Mouse (Mus musculus) T-cell, adult 2 months (primary cell): Measurements from ENCODE around the gene Gm10644.
"Not testable (repeated sequence)": the region's sequence is repeated elsewhere in the genome, so short reads cannot be mapped to it uniquely, and the experiment has no call there.

Source experiments
- DNase-seq: peaks from one replicate; pipeline ENCODE4 v3.0.0; 2022; ENCODE audit warnings: low spot score

Gene Gm10644

DNA sequence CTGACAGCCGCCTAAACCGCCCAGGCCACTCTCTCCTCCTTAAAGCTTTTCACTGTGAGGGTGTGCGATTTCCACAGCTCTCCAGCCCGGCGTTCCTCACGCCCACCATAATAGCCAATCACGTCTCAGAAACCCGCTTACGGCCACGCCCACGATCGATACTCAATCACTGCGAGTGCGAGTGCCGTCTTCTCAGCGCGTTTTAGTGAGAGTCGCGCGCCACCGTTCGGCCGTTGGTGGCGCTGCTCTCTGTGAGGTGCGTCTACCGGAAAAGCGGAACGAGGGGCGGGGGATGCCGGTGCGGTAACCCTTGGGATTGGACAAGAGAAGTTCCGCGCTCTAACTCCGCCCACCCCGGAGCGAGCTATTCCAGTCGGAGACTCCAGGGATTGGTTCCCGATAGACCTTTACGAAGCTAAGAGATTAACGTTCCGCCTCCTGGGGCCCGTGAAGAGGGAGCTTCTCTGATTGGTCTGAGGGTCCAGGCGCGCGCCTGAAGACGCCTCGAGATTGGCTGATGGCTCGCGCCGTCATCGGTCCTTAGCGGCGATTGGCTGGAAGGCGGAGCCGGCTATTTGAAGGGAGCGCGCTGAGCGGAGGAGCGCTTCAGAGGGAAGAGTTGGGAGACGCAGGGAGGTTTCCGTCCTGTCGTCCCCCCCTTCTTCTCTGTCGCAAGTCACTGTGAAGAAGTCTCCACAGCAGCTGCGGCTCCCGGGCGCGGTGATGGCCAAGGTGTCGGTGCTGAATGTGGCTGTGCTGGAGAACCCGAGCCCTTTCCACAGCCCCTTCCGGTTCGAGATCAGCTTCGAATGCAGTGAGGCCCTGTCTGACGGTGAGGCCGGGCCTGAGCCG, at the start of gene Gm10644, which contains the start of gene Asf1b:
Gene Gm10644 (minus strand): TSS at position 100 of the 852 bp plus-strand sequence.
Gene Asf1b (plus strand): TSS at position 402 of the 852 bp plus-strand sequence.
- DNase-seq: peak; percentile 98

DNA sequence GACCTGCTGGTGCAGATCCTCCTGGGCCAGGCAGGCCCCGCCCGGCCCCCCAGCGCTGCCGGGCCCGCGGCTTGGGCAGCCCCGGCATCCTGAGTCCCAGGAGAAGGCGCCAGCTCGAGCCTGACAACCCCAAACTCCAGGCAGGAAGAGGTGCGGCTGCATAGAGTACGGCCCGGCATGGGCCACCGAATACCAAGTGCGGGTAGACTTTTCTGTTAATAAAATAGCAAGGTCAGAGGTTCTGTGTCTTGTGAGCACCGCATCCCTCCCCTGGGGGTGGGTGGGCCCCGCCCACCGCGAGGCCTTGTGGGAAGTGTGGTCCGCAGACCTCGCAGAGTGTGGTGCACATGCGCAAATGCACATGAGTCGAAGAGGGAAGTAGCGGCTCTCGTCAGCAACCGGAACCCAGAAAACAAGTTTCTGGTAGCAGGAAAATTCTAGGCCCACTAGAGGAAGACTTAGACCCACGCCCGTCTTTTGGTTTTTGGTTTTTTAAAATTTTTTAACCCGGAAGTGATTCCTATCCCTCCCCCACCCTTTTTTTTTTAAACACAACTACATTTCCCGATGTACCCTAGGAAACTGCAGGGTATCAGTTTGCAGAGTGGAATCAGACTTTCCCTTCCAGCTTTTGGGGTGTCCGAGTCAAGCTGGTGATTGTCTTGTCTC, 49.7 kb upstream of the Gm10644 start:
- peak; percentile 95 for DNase-seq

DNA sequence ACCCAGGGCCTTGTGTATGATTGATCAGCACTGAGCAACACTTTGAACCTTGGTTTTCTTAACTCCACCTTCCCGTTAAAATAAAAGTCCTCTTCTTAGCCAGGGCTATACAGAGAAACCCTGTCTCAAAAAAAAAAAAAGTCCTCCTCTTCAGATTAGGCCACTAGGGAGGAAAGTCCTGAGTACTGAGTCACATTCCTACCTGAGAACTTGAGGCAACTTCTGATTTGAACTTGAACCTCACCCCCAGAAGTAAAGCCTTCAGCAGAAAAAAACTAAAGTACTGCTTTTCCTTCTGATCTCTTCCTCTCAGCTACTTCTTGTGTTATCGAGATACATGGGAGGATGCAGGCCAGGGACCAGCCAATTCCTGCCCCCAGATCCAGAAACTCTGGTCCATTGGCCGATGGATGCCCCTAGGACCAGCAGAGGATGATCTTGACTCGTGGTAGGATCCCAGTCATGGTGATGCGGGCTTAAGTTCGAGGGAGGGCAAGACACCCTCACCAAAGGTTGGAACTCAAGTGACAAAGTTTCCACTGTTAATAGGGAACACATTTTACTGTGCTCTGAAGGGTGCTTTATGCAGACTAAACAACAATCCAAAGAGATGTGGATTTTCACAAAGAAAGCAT, 48.7 kb upstream of the Gm10644 start:
- no peak for DNase-seq

DNA sequence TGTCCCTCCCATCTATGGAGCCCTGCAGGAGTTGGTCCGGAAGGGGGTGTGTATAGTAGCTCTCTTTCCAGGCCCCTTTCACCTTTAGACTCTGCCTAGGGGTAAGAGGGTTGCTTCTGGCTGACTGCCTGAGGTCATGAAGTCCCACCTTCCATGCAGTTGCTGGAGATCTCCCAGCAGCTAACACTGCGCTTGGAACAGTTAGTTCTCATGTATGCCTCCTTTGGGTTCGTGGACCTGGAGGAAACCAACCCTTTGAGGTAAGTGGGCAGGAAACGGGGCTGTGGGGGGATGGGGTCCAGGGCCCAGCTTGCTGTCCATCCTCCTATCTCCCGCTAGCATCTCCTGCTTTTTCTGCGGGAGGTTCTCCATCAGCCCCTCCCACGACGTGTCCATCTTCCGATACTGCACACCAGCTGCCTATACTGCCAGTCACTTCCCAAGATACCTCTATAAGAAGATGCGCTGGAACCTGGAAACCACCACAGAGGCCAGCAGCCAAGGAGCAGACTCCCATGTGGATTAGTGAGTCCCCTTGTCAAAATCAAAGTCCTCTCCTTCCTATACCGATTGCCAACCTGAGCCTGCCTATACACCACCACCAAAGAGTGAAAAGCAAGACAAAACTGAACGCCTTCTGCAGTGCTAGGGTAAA, 48.1 kb upstream of the Gm10644 start:
- no peak for DNase-seq

DNA sequence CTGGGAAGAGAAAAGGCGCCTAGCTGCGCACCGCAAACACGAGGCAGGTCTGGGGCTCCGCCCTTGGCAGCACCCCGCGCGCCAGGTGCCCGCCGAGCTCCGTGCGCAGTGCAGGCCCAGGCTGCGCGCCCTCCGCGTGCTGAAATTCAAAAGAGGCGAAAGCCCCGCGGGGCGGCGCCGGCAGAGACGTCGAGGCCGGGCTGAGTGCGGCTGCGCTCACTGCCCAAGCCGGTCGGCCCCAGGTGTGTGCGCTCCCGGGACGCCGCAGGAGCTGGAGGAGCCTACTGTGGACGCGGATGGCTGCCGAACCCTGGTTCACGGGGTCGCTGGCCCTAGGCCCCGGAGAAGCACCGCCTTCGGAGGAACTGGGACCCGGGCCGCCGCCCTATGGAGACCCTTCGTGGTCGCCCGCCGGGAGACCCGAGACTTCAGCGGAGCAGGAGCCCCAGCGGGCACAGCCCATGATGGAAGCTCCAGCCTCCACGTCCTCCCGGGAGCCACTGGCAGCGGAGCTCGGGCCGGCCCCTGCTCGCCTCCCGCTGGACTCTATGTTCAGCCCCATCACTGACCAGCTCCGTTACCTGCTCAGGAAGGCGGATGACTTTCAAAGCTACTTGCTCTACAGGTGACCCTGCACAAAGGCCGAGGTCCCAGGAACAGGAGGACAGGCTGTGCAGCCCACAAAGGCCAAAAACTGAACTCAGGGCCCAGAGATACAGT, 46.4 kb upstream of the Gm10644 start, which contains the start of gene 1700067K01Rik:
Gene 1700067K01Rik (plus strand): TSS at position 222 of the 720 bp plus-strand sequence.
- DNase-seq: no peak

DNA sequence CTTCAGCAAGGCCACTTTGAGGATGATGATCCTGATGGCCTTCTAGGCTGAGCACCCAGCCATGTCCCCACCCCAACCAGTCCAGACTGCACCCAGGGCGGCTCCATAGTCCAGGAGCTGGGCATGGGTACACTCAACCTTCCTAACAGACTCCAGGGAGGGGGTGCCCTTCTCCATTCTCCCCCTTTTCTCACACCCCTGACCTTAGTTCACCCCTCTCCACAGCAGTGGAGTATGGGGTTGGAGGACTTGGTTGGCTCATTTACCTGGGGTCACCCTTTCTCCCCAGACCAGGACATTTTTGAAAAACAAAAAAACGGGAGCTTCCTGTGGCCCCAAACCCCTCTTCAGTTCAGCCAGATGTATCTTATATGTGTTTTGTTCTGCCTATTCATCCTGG, 44.8 kb upstream of the Gm10644 start:
- DNase-seq: no peak

DNA sequence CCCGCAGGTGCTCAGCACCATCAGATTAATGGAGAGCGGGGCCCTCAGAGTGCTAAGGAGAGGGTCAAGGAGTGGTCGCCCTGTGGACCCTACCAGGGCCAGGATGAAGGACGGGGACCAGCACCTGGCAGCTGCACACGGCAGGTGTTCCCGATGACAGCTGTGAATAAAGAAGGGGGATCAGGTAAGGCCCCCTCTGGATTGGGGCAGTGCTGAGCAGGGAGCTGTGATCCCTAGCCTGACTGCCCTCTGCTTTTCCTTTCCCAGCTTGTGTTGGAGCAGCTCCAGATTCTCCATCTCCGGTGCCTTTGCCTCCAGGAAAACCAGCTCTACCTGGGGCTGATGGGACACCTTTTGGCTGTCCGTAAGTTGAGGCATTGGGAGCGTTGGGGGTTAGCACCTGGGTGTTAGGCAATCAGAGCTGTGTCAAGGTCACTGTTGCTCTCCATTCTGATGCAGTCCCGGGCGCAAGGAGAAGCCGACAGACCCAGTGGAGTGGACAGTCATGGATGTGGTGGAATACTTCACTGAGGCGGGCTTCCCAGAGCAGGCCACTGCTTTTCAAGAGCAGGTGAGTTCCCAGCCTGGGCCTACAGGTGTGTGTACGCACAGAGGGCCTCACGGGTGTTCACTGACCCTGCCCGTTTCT, 44.2 kb upstream of the Gm10644 start:
- DNase-seq: no peak

DNA sequence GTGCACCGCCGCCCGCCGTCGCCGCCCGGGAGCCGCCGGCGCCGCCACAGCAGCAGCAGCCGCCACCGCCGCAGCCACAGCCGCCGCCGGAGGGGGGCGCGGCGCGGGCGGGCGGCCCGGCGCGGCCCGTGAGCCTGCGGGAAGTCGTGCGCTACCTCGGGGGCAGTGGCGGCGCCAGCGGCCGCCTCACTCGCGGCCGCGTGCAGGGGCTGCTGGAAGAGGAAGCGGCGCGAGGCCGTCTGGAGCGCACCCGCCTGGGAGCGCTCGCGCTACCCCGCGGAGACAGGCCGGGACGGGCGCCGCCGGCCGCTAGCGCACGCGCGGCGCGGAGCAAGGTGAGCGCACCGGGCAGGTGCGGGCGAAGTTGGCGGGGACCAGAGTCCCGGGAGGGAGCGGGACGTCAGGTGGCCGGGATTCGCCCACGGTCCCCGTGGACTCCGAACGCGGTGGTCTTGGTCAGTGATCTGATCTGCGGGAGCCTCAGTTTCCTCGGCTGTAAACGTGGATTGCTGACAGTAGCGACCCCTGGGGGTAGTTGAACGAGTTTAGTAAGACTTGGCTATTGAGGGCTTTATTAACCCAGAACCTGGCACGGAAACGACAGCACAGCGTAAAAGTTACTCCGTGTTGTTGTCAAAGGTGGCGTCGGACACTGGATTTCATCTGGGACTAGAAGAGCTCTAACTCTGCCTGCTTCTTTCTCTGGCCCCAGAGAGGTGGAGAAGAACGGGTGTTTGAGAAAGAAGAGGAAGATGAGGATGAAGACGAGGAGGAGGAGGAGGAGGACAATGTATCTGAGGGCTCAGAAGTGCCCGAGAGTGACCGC, 43.4 kb upstream of the Gm10644 start:
- peak; percentile 61 for DNase-seq

DNA sequence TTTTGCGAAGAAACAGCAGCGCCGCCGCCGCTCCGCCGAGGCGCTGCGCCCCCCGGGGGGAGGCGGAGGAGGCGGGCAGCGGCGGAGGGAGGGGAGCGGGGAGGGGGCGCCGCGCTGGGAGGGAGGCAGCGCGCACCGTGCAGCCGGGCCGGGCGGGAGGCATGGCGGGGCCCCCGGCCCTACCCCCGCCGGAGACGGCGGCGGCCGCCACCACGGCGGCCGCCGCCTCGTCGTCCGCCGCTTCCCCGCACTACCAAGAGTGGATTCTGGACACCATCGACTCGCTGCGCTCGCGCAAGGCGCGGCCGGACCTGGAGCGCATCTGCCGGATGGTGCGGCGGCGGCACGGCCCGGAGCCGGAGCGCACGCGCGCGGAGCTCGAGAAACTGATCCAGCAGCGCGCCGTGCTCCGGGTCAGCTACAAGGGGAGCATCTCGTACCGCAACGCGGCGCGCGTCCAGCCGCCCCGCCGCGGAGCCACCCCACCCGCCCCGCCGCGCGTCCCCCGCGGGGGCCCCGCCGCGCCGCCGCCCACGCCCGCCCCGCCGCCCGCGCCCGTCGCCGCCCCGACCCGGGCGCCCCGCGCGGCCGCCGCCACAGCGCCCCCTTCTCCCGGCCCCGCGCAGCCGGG, 42.6 kb upstream of the Gm10644 start, which contains the start of gene Samd1:
Gene Samd1 (plus strand): TSS at position 162 of the 631 bp plus-strand sequence.
- DNase-seq: peak; percentile 35

DNA sequence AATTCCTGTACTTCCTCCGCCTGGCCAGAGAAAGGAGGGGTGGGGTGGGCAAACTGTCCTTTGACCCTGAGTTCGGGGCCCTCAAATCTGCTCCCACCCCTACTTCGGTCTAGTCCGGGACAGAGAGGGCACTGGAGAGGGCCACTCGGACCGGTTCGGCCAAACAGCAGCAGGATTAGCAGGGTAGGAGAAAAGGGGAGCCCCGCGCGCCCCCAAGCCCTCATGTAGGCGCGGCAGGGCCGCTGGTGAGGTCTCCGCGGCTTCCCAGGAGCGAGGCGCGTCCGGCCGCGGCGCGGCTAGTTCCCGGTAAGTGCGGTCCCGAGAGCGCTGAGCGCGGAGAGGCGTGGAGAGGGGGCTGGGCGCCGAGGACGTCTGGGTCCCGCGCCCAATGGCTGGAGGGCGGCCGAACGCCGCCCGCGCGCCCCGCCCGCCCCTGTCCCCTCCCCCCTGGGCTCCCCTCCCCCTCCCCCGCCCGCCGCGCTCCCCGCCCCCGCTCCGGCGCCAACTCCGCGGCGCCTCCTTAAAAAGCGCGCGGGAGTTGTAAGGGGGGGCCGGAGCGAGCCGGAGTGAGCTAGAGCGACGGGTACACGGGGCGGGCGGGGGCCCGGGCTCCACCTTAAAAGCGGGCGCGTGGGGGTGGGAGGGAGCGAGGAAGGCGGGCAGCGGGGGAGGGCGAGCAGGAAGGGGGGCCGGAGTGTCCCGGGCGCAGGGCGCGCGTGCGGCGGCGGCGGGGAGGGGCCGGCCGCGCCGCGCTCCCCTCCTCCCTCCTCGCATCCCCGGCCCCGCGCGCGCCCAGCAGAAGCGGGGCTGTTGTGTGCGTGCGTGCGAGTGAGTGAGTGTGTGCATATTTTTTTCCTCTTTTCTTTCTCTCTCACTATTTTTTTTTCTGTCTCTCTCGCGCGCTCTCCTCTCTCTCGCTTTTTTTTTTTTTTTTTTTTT, 41.8 kb upstream of the Gm10644 start:
- peak; percentile 59 for DNase-seq

DNA sequence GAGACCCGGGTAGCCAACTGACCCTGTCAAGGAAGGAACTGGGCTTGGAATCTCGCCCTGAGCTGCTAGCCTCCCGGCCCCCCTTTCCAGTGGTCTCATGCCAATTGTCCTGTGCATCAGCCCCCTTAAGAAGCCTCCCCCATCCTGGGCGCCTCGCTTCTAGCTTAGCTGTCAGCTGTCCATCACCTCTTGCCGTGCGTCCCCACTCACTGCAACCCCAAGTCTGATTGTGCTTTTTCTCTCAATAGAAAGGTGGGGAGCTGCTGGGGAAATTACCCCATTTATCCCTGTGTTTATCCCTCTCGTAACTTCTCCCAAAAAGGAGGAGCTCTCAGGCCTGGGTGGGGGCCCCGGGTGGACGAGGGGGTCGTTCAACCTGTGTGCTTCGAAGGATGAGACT, 41.0 kb upstream of the Gm10644 start:
- no peak for DNase-seq

DNA sequence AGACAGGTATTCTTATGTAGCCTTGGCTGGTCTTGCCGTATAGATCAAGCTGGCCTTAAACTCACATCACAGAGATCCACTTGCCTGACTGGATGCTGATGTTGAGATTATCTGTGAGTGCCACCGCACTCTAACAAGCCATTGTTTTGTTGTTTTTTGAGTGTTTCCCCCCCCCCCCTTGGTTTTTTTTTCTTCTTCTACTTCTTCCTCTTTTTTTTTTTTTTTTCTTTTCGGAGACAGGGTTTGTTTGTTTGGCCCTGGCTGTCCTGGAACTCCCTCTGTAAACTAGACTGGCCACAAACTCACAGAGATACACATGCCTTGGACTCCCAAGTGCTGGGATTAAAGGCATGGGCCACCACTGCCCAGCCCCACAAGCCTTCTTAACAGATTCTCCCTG, 39.0 kb upstream of the Gm10644 start:
- DNase-seq: no peak

DNA sequence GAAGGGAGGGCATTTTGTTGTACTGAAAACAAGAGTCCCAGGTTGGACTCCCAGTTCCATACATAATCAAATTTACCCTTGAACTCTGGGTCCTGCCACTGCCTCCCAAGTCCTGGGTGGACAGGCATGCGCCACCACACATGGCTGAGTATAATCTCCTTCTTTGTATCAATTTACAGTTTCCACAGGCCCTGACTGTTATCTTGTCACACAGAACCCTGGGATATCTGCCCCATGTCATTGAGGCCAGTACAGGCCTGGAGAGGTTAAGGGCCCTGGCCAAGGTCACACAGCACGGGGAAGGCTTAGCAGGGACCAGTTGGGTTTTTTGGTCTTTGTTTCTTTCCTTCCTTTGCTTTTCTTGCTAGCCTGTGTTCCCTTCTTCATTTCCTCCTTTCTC, 37.5 kb upstream of the Gm10644 start:
- DNase-seq: no peak

DNA sequence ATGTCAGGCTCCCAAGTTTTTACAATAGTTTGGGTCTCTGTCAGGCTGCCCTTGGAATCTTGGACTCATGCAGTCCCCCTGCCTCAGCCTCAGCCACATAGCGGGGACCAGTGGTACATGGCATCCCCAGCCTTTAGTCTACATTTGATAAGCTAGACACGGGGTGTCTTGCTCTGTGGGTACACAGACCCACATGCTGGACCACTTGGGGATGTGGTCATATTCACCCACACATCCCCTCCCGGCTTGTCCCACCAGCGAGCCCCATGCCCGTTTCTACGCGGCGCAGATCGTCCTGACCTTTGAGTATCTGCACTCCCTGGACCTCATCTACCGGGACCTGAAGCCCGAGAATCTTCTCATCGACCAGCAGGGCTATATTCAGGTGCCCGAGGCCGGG, 35.2 kb upstream of the Gm10644 start:
- no peak for DNase-seq

DNA sequence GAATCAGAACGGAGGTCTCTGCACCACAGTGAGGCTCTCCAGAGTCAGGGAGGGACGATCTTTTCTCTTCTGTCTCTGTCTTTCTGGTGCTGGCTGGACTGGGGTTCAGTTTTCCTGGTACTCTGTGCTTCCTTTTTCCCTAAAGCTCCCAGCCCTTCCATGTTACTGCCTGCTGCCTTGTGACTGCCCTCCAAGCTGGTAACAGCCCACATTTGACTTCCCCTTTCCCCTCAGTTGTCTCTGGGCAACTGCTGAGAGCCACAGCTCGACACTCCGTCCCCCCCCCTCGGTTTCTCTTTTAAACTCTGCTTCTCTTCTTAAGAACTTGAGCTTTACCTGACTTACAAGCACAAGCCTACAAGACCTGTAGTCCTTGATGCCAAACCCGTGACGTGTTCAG, 34.2 kb upstream of the Gm10644 start:
- no peak for DNase-seq

DNA sequence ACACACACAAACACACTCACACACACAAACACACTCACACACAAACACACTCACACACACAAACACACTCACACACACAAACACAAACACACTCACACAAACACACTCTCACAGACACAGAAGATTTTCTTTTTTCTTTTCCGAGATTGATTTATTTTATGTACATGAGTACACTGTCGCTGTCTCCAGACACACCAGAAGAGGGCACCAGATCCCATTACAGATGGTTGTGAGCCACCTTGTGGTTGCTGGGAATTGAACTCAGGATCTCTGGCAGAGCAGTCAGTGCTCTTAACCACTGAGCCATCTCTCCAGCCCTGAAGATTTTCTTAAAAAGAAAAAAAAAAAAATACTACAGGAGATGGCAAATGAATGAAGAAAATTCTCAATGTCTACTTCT, 28.2 kb upstream of the Gm10644 start:
- not testable (repeated sequence) for DNase-seq

DNA sequence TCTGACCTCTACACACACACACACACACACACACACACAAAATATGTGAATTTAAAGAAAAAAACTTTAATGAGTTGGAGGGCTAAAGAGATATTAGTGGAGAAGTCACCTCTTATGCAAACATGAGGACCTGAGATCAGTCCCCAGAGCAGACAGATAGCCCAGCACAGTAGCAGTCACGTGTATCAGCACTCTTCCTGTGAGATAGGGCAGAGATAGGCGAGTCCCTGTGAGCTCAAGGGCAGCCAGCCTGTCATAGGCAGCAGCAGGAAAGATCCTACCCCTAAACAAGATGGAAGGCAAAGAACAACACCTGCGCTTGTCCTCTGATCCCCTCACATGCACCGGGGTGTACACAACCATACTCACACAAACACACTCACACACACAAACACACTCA, 27.4 kb upstream of the Gm10644 start:
- no peak for DNase-seq

DNA sequence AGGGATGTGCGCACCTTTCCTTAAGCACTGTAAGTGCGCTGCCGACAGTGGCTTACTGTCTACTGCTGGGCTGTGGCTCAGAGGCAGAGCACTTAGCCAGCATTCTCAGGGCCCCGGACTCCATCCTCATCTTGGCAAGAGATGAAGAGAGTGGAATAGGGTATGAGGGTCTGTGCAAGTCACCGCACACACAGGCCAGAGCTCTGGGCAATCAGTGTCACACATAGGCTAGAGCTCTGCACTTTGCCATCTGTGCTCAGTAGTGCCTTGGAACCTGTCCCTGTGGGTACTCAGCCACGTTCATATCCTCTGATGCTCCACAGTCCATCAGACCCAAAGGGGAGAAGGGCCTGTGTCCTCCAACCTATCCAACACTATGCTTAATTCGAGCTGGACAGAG, 26.5 kb upstream of the Gm10644 start:
- DNase-seq: no peak
